Mouse (Mus musculus) testis, adult 2 months (tissue): ENCODE results near the gene Kctd10. TPM values are rescaled to one million over a fixed set of nuclear protein-coding genes. Genes with fewer than 3 reads are reported as not detected.

Experiments used
- H3K27ac ChIP-seq: fragments of 200-500 bp; 2 replicates; pipeline ENCODE4 v1.5.1; 2012; ENCODE audit warnings: low read depth, low read length; ENCODE audit not compliant: control insufficient read depth, insufficient read depth
- H3K27me3 ChIP-seq: fragments of 200-500 bp; 2 replicates; pipeline ENCODE4 v1.6.1; 2012; ENCODE audit warnings: mild to moderate bottlenecking, low read length, moderate library complexity; ENCODE audit not compliant: control insufficient read depth, insufficient read depth
- H3K36me3 ChIP-seq: fragments of 200-500 bp; 2 replicates; pipeline ENCODE4 v1.6.1; 2012; ENCODE audit warnings: mild to moderate bottlenecking, low read length; ENCODE audit not compliant: control insufficient read depth, insufficient read depth
- H3K4me1 ChIP-seq: fragments of 200-500 bp; 2 replicates; pipeline ENCODE4 v1.6.1; 2012; ENCODE audit warnings: low read length; ENCODE audit not compliant: control insufficient read depth, insufficient read depth
- H3K4me3 ChIP-seq: fragments of 200-500 bp; 2 replicates; pipeline ENCODE4 v1.5.1; 2012; ENCODE audit warnings: low read depth, mild to moderate bottlenecking, low read length, moderate library complexity, mixed read lengths; ENCODE audit not compliant: control insufficient read depth
- CTCF ChIP-seq: fragments of 200-500 bp; IDR thresholded peaks from 2 replicates; pipeline ENCODE4 v1.5.1; 2012; ENCODE audit warnings: low read depth, mild to moderate bottlenecking, inconsistent platforms, low read length, moderate library complexity; ENCODE audit not compliant: control insufficient read depth, insufficient read depth, insufficient replicate concordance
- POLR2A ChIP-seq: fragments of 200-500 bp; IDR thresholded peaks from 2 replicates; pipeline ENCODE4 v1.6.1; 2012; ENCODE audit warnings: low read depth, mild to moderate bottlenecking, inconsistent platforms, low read length, moderate library complexity; ENCODE audit not compliant: control insufficient read depth
- polyA plus RNA-seq: library from polyadenylated mRNA; depleted of rRNA; stranded (reverse); fragments of >200 nt; gene quantifications from 2 replicates; pipeline ENCODE4 v1.2.3, GENCODE M21; 2012

Gene Kctd10
- polyA plus RNA-seq, 1 experiment: 48.4 TPM

DNA sequence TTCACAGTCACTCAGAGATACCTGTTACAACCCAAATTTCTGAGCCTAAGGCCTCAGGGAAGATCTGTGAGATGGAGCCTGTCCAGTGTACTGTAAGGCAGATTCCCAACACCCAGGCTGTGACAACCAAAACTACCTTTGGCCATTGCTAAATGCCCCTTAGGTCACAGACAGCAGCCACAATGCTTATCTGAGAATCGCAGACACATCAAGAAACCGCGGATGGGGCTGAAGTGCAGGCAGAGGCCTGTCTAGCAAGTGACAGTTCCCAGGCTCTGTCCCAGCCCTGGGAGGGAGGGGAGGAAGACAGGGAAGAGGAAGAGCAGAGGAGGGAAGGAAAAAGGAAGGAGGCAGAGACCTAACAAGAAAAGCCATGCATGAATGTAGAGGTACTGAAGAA is 9.0 kb downstream of the Kctd10 start:
- Histone ChIP-seq H3K27ac (no peak overlapping the region; the same call in 1 of the 2 replicates), H3K36me3 (no peaks in the 10 kb centered on the region; the same call in 1 of the 2 replicates), H3K4me3 (no peak overlapping the region), H3K4me1 (no peaks in the 10 kb centered on the region; the same call in none of the 2 replicates), H3K27me3 (no peaks in the 10 kb centered on the region)
- no peak for TF ChIP-seq POLR2A
- TF ChIP-seq CTCF: no peak

DNA sequence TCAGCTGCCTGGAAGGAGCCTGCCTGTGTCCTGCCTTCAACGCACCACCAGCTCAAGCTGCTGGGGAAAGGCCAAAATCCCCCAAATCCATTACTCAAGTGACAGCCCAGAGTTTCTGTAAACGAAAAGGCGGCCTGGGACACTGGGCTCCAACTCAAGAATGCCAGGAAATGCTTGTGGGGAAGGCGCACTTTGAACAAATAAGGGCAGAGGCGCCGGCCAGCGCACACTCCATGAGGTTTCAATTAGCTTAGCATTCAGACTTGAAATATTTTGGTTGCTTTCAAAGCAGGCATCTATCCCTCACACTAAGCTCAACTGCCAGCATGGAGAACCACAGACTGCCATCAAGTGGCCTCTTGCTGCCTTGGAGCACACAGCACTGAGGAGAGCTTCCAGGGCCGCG is 9.9 kb downstream of the Kctd10 start:
- TF ChIP-seq CTCF (no peak), POLR2A (no peak)
- no peak overlapping the region for H3K4me3 ChIP-seq
- H3K36me3 ChIP-seq: no peaks in the 10 kb centered on the region; the same call in 1 of the 2 replicates
- H3K4me1 ChIP-seq: no peaks in the 10 kb centered on the region; the same call in none of the 2 replicates
- no peaks in the 10 kb centered on the region for H3K27me3 ChIP-seq
- peak overlapping the region; percentile 54; the same call in 1 of the 2 replicates for H3K27ac ChIP-seq

- H3K4me1 ChIP-seq: no peaks in the 10 kb centered on the region; the same call in none of the 2 replicates
Observed at GRCm38 (mm10) chr5:114369921-114370320, 10.4 kb downstream of the Kctd10 start.

DNA sequence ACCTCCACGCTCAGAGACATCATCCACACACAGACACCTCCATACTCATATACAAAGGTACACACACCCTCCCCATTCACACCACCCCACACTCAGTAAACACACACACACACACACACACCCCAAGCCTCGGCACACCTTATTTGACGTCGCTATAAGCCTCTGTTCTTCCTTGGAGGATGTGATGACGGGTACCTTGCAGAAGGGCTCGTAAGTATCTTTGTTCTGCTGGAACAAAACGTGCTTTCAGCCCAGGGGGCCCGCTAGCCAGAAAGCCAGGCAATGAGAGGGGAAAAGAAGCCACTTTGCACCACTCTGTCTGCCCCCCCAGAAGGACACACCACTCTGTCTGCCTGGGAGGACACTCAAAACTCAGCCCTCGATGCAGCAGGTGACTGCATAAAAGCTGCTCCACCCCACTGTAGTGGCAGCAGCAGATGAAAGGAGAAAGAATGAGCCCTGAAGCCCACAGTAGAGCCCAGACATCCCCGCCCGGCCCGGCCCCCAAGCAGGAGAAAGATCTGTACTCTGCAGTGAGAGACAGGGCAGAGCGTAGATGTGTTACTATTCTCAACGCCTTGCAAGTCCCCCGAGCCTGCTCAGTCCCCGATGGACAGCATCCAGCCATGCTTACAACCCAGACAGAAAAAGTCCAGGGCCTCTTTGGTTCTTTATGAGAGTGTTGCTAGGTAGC is 11.4 kb downstream of the Kctd10 start:
- no peaks in the 10 kb centered on the region; the same call in 1 of the 2 replicates for H3K36me3 ChIP-seq
- no peak overlapping the region for H3K27ac ChIP-seq
- no peaks in the 10 kb centered on the region; the same call in none of the 2 replicates for H3K4me1 ChIP-seq
- TF ChIP-seq POLR2A: no peak
- no peak for TF ChIP-seq CTCF
- no peaks in the 10 kb centered on the region for H3K27me3 ChIP-seq
- H3K4me3 ChIP-seq: no peak overlapping the region

More at GRCm38 (mm10) chr5:114369921-114370320, 10.4 kb downstream of the Kctd10 start:
- Histone ChIP-seq H3K4me3 (no peak overlapping the region), H3K27ac (peak overlapping the region; percentile 47; the same call in 1 of the 2 replicates), H3K27me3 (no peaks in the 10 kb centered on the region), H3K36me3 (no peaks in the 10 kb centered on the region; the same call in 1 of the 2 replicates)
- TF ChIP-seq POLR2A (no peak), CTCF (no peak)

- Histone ChIP-seq H3K4me3 (no peak overlapping the region), H3K4me1 (no peaks in the 10 kb centered on the region; the same call in none of the 2 replicates), H3K27ac (no peak overlapping the region), H3K27me3 (no peaks in the 10 kb centered on the region), H3K36me3 (no peaks in the 10 kb centered on the region; the same call in 1 of the 2 replicates)
- TF ChIP-seq POLR2A: no peak
- TF ChIP-seq CTCF: no peak
Observed at GRCm38 (mm10) chr5:114368121-114368520, 12.2 kb downstream of the Kctd10 start.

DNA sequence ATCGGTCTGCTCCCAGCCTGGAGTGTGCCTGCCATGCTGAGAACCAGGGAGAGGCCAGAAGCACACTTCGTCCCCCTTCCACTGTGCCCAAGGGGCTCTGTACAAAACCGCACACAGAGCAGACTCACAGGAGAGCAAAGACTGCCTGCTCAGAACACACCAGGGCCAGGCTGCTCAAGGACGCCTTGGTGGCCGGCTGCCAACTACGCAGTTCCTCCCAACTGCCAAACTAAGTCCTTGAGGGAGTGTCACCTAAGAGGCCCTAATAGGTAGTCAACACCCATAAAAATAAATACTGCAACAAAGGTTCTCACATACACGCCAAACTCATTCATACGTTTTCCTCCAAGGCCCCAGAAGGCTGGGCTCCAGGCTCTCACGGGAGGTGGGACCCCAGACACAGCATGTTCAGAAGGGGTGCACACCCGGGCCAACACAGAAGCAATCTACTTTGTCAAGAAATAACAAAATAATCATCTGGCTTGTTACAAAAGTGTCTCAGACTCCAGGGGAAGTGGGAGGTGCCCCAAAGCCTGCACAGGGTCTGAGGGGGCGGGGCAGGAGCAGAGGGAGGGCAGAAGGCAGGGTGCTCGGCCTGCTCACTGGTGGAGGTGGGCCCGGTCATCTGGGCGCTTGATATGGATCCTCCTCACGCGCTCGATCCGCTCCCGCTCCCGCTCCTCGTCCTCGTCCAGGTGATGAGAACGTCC is 15.1 kb downstream of the Kctd10 start:
- TF ChIP-seq POLR2A: 0 out of 2 replicates have a peak, but pooled peaks have one; percentile 16
- 0 out of 2 replicates have a peak, but pooled peaks have one; percentile 4 for TF ChIP-seq CTCF
- no peak overlapping the region for H3K4me3 ChIP-seq
- H3K36me3 ChIP-seq: no peaks in the 10 kb centered on the region; the same call in none of the 2 replicates
- H3K4me1 ChIP-seq: peaks cover 1% of the 10 kb centered on the region; the same call in 1 of the 2 replicates
- peak overlapping the region; percentile 52 for H3K27ac ChIP-seq
- no peaks in the 10 kb centered on the region for H3K27me3 ChIP-seq

- H3K4me1 ChIP-seq: peaks cover 7% of the 10 kb centered on the region
- H3K36me3 ChIP-seq: no peaks in the 10 kb centered on the region; the same call in none of the 2 replicates
- H3K4me3 ChIP-seq: no peak overlapping the region
- no peak for TF ChIP-seq POLR2A
- TF ChIP-seq CTCF: no peak
- no peak overlapping the region for H3K27ac ChIP-seq
- no peaks in the 10 kb centered on the region for H3K27me3 ChIP-seq
Observed at GRCm38 (mm10) chr5:114360968-114361367, 19.3 kb downstream of the Kctd10 start.
